Mouse (Mus musculus) liver, postnatal 0 days (tissue): Measurements from ENCODE around the gene Fam163a. TPM values are rescaled to one million over a fixed set of nuclear protein-coding genes. Genes with fewer than 3 reads are reported as not detected.
"Not testable (repeated sequence)": the region's sequence is repeated elsewhere in the genome, so short reads cannot be mapped to it uniquely, and the experiment has no call there.

Source experiments
- ATAC-seq: fragments of 200-750 bp; cut with Nextera tagmentation; 2 replicates; pipeline ENCODE4 v1.8.0; 2017; ENCODE audit warnings: mild to moderate bottlenecking, moderate library complexity
- DNase-seq: peaks from one replicate; pipeline ENCODE4 v3.0.0-alpha.2; 2016
- H3K27ac ChIP-seq: fragments of 300-500 bp; sonication (generic); 2 replicates; pipeline ENCODE4 v1.5.1; 2014; ENCODE audit warnings: antibody characterized with exemption, moderate library complexity, mild to moderate bottlenecking, low read depth
- H3K27me3 ChIP-seq: fragments of 300-500 bp; sonication (generic); 2 replicates; pipeline ENCODE4 v1.6.1; 2014; ENCODE audit warnings: low read length, control low read depth, mixed read lengths; ENCODE audit not compliant: insufficient read depth
- H3K36me3 ChIP-seq: fragments of 300-500 bp; sonication (generic); replicated peaks from 2 replicates; pipeline ENCODE4 v1.6.1; 2014; ENCODE audit warnings: mild to moderate bottlenecking, control low read depth, low read length, moderate library complexity, mixed read lengths; ENCODE audit not compliant: insufficient read depth
- H3K4me1 ChIP-seq: fragments of 300-500 bp; sonication (generic); 2 replicates; pipeline ENCODE4 v1.6.1; 2014; ENCODE audit warnings: antibody characterized with exemption, mild to moderate bottlenecking, control low read depth; ENCODE audit not compliant: insufficient read depth
- H3K4me2 ChIP-seq: fragments of 300-500 bp; sonication (generic); 2 replicates; pipeline ENCODE4 v1.6.1; 2014; ENCODE audit warnings: low read depth, mild to moderate bottlenecking, low read length, moderate library complexity, mixed read lengths
- H3K4me3 ChIP-seq: fragments of 300-500 bp; sonication (generic); 2 replicates; pipeline ENCODE4 v1.5.1; 2014; ENCODE audit warnings: low read depth, low read length
- H3K9ac ChIP-seq: fragments of 300-500 bp; sonication (generic); replicated peaks from 2 replicates; pipeline ENCODE4 v1.6.1; 2014; ENCODE audit warnings: mild to moderate bottlenecking, moderate library complexity
- H3K9me3 ChIP-seq: fragments of 300-500 bp; sonication (generic); 2 replicates; pipeline ENCODE4 v1.6.1; 2016; ENCODE audit warnings: mild to moderate bottlenecking, control low read depth, low read length, mixed read lengths
- CTCF ChIP-seq: sonication (generic); IDR thresholded peaks from 2 replicates; pipeline ENCODE4 v1.5.1; 2016; ENCODE audit warnings: antibody characterized with exemption, low read depth
- EP300 ChIP-seq: IDR thresholded peaks from 2 replicates; pipeline ENCODE4 v1.6.1; 2016; ENCODE audit warnings: antibody characterized with exemption, low read depth, mild to moderate bottlenecking
- WGBS: fragments of 180-500 bp; shearing (Covaris S2); extraction: QIAGEN DNeasy Blood & Tissue Kit; methylation state at CpG from one replicate; pipeline ENCODE4 v1.1.7; 2014; ENCODE audit not compliant: insufficient replicate concordance; 5-methylcytosine and 5-hydroxymethylcytosine counted together
- polyA plus RNA-seq: library from polyadenylated mRNA; unstranded; fragments of >200 nt; fragmentation: Nextera tagmentation; extraction: Ambion mirVana; gene quantifications from 2 replicates; pipeline ENCODE4 v1.2.1, GENCODE M21; 2015

Fam163a gene
- polyA plus RNA-seq, 1 experiment from 2014 or later: 0.07 TPM

GRCm38 (mm10) chr1:156042481-156042880, 162.3 kb downstream of the Fam163a start:
- WGBS: 53% methylated on average over 5 of the region's 5 CpGs
- TF ChIP-seq CTCF (no peak), EP300 (no peak)
- ATAC-seq: no peak
- H3K27ac ChIP-seq: peak overlapping the region; percentile 72
- H3K9me3 ChIP-seq: no peaks in the 10 kb centered on the region
- H3K9ac ChIP-seq: peak overlapping the region; percentile 67
- peak overlapping the region; percentile 68 for H3K4me2 ChIP-seq
- DNase-seq: no peak
- peak overlapping the region; percentile 79 for H3K4me3 ChIP-seq
- peaks cover 25% of the 10 kb centered on the region for H3K4me1 ChIP-seq
- H3K36me3 ChIP-seq: peaks cover 33% of the 10 kb centered on the region
- H3K27me3 ChIP-seq: no peaks in the 10 kb centered on the region

DNA sequence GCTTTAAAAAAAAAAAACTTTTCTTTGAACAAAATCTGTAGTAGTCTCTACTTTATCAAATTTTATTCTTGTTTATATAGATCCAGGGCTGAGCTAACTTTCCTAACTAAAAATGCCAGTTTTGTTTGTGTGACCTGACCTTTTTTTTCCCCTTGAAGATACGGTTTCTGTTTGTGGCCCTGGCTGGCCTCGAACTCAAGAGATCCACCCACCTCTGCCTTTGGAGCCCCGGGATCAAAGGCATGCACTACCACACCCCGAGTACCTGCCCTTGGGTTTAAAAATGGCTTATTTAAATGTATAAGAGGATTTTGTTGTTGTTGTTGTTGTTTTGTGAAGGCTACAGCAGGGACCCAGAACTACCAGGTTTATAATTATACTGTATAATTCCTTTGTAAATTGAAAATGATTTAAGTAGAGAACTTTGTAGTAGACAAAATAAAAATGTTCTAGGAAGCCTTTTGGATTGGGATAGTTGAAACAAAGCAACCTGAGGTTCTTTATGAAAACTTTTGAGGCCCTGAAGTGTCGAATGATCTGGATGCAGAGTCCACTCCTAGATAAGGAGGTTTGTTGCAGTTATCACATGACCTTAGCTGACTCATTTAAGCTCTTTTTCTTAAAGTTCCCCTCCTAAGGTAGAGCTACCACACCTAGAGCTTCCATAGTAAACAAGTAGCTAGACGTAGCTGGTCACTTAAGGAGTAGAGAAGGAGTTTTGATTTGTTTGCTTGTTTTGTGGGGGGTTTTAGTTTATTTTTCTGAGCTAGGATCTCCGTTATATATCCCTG, 163.2 kb downstream of the Fam163a start:
- DNase-seq (peak; percentile 33), ATAC-seq (no peak)
- H3K9ac ChIP-seq: peak overlapping the region; percentile 67
- H3K9me3 ChIP-seq: no peaks in the 10 kb centered on the region
- peaks cover 27% of the 10 kb centered on the region for H3K36me3 ChIP-seq
- H3K27ac ChIP-seq: peak overlapping the region; percentile 72
- H3K27me3 ChIP-seq: no peaks in the 10 kb centered on the region
- peak overlapping the region; percentile 68 for H3K4me2 ChIP-seq
- WGBS: 17% methylated on average over 7 of the region's 7 CpGs
- peak overlapping the region; percentile 79 for H3K4me3 ChIP-seq
- TF ChIP-seq EP300 (no peak), CTCF (no peak)
- H3K4me1 ChIP-seq: peaks cover 25% of the 10 kb centered on the region

DNA sequence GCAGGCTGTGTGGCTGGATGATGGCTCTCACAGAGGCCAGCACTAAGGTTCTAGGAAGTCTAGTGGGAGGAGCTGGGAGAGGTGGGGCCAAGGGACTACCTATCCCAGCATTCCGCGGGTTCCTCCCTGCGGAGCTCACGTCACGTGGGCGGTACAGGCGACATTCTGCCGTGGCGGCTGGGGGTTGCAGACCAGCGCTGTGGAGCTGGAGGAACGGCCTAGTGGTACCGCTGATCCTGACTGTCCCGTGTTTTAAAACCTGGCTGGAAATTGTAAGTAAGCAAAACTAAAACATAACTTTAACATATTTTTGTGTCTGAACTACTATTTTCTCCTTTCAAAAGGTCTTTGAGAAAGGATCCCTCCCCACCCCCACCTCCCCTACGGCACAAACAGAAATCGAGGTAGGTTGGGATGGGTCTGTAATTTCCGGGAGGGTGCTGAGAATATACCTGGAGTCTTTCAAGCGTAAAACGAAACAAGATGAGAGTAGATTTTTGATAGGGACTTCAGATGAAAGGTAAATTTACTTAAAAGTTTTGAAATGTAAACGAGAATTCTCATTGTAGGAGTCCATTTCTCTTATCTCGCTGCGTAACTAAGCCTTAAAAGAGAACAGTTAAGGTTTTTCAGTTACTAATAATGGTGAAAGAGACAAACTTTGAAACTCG, 164.0 kb downstream of the Fam163a start:
- peak overlapping the region; percentile 79 for H3K4me3 ChIP-seq
- H3K9me3 ChIP-seq: no peaks in the 10 kb centered on the region
- H3K4me1 ChIP-seq: peaks cover 25% of the 10 kb centered on the region
- peak overlapping the region; percentile 75 for H3K9ac ChIP-seq
- peak; percentile 61 for ATAC-seq
- TF ChIP-seq EP300 (no peak), CTCF (no peak)
- peaks cover 27% of the 10 kb centered on the region for H3K36me3 ChIP-seq
- no peaks in the 10 kb centered on the region for H3K27me3 ChIP-seq
- peak overlapping the region; percentile 81 for H3K27ac ChIP-seq
- WGBS: 1% methylated on average over 22 of the region's 22 CpGs
- H3K4me2 ChIP-seq: peak overlapping the region; percentile 68
- DNase-seq: peak; percentile 95

- peak; percentile 38 for DNase-seq
- Histone ChIP-seq H3K4me1 (peaks cover 25% of the 10 kb centered on the region), H3K36me3 (peaks cover 19% of the 10 kb centered on the region), H3K27ac (peak overlapping the region; percentile 81), H3K4me2 (peak overlapping the region; percentile 68; the same call in 1 of the 2 replicates)
- H3K4me3 ChIP-seq, H3K27me3 ChIP-seq, H3K9ac ChIP-seq, H3K9me3 ChIP-seq, ATAC-seq: not testable (repeated sequence)
- TF ChIP-seq CTCF: peak; percentile 53
- 67% methylated on average over 7 of the region's 7 CpGs for WGBS
These were observed 164.8 kb downstream of the Fam163a start for GRCm38 (mm10) chr1:156039989-156040388.

DNA sequence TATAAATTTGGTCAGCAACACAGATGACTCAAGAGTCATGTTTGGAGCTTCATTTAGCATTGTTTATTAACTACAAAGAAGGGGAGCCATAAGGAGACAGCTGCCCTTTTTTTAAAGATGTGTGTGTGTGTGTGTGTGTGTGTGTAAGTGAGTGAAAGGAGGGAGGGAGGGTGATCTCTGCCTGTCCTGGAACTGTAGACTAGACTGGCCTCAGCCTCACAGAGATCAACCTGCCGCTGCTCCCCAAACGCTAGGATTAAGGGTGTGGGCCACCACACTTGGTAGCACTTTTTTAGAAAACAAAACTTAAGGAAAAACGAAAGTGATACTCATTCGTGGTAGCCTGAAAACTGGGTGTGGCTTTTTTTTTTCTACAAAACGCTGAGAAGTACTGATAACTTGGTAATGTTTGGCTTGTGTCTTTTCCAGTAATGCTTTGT, 167.7 kb downstream of the Fam163a start:
- Histone ChIP-seq H3K9ac (peak overlapping the region; percentile 68), H3K4me2 (peak overlapping the region; percentile 83), H3K9me3 (no peaks in the 10 kb centered on the region), H3K4me3 (peak overlapping the region; percentile 76), H3K27ac (peak overlapping the region; percentile 100), H3K27me3 (no peaks in the 10 kb centered on the region), H3K36me3 (peaks cover 20% of the 10 kb centered on the region), H3K4me1 (peaks cover 17% of the 10 kb centered on the region)
- DNase-seq: peak; percentile 69
- 2% methylated on average over 5 of the region's 5 CpGs for WGBS
- 0 out of 2 replicates have a peak, but pooled peaks have one; percentile 1 for ATAC-seq
- TF ChIP-seq CTCF (no peak), EP300 (peak; percentile 20; the same call in 1 of the 2 replicates)

GRCm38 (mm10) chr1:156035930-156036737, 168.7 kb downstream of the Fam163a start, which contains the start of gene Tor1aip1:
Gene Tor1aip1, minus strand, starts transcription at chr1:156036480.
- H3K27me3 ChIP-seq: no peaks in the 10 kb centered on the region
- peak within 1 kb of the TSS; percentile 100 for H3K27ac ChIP-seq
- peaks cover 29% of the 10 kb centered on the region for H3K36me3 ChIP-seq
- H3K4me2 ChIP-seq: peak within 1 kb of the TSS; percentile 83
- no peaks in the 10 kb centered on the region for H3K9me3 ChIP-seq
- ATAC-seq: peak; percentile 85
- H3K9ac ChIP-seq: peak within 1 kb of the TSS; percentile 95
- 0 out of 2 replicates have a peak, but pooled peaks have one; percentile 69 for TF ChIP-seq EP300
- peak; percentile 85 for TF ChIP-seq CTCF
- under 1% methylated on average over 59 of the region's 59 CpGs for WGBS
- peak; percentile 96 for DNase-seq
- H3K4me3 ChIP-seq: peak within 1 kb of the TSS; percentile 76
- H3K4me1 ChIP-seq: peaks cover 13% of the 10 kb centered on the region
